Mouse (Mus musculus) myocyte (in vitro differentiated cells): ENCODE data around the gene Nacc1. TPM values are rescaled to one million over a fixed set of nuclear protein-coding genes. Genes with fewer than 3 reads are reported as not detected.

Source experiments
- H3K27me3 ChIP-seq: one replicate; pipeline ENCODE4 v1.6.1; 2011; ENCODE audit not compliant: control insufficient read depth, insufficient read depth, insufficient read length
- H3K36me3 ChIP-seq: one replicate; pipeline ENCODE4 v1.6.1; 2011; ENCODE audit not compliant: control insufficient read depth, insufficient read depth
- H3K4me2 ChIP-seq: one replicate; pipeline ENCODE4 v1.6.1; 2011; ENCODE audit warnings: low read depth, control low read depth
- H3K4me3 ChIP-seq: one replicate; pipeline ENCODE4 v1.5.1; 2011; ENCODE audit warnings: mild to moderate bottlenecking, control low read depth, moderate library complexity
- H3K79me2 ChIP-seq: one replicate; pipeline ENCODE4 v1.6.1; 2011; ENCODE audit not compliant: control insufficient read depth, insufficient read depth
- H3ac ChIP-seq: one replicate; pipeline ENCODE4 v1.6.1; 2011; ENCODE audit not compliant: control insufficient read depth, insufficient read length
- CEBPB ChIP-seq: IDR thresholded peaks from 2 replicates; pipeline ENCODE4 v1.6.1; 2011; ENCODE audit warnings: mild to moderate bottlenecking, moderate library complexity; ENCODE audit not compliant: poor library complexity, insufficient read depth, severe bottlenecking
- E2F4 ChIP-seq: IDR thresholded peaks from one replicate; pipeline ENCODE4 v1.6.1; 2011; ENCODE audit warnings: mild to moderate bottlenecking, control low read depth, moderate library complexity; ENCODE audit not compliant: insufficient read depth
- MAX ChIP-seq: IDR thresholded peaks from one replicate; pipeline ENCODE4 v1.6.1; 2011; ENCODE audit warnings: low read depth, mild to moderate bottlenecking, control low read depth
- MYOD1 ChIP-seq, 3 experiments: IDR thresholded peaks; one replicate each; pipeline ENCODE4 v1.6.1; 2011; ENCODE audit warnings: control low read depth in 2 of 3, low read depth in 2 of 3, mild to moderate bottlenecking in 2 of 3, moderate library complexity in 1 of 3; ENCODE audit not compliant: insufficient read length in 2 of 3, control insufficient read depth in 1 of 3
- MYOG ChIP-seq, 3 experiments: IDR thresholded peaks; one replicate each; pipeline ENCODE4 v1.6.1; 2011; ENCODE audit warnings: control low read depth in 2 of 3, low read depth in 2 of 3, mild to moderate bottlenecking in 2 of 3; ENCODE audit not compliant: insufficient read length in 2 of 3, control insufficient read depth in 1 of 3, insufficient read depth in 1 of 3
- POLR2A ChIP-seq: IDR thresholded peaks from one replicate; pipeline ENCODE4 v1.6.1; 2011; ENCODE audit warnings: low read depth, mild to moderate bottlenecking, control low read depth, moderate library complexity; ENCODE audit not compliant: insufficient read length
- POLR2AphosphoS2 ChIP-seq: IDR thresholded peaks from one replicate; pipeline ENCODE4 v1.6.1; 2011; ENCODE audit warnings: low read depth, control low read depth; ENCODE audit not compliant: insufficient read length
- REST ChIP-seq: IDR thresholded peaks from one replicate; pipeline ENCODE4 v1.6.1; 2011; ENCODE audit warnings: mild to moderate bottlenecking, control low read depth, moderate library complexity; ENCODE audit not compliant: insufficient read depth, insufficient read length
- SRF ChIP-seq: IDR thresholded peaks from one replicate; pipeline ENCODE4 v1.6.1; 2011; ENCODE audit warnings: low read depth; ENCODE audit not compliant: control insufficient read depth, insufficient read length
- TCF12 ChIP-seq: IDR thresholded peaks from one replicate; pipeline ENCODE4 v1.6.1; 2011; ENCODE audit warnings: mild to moderate bottlenecking, control low read depth; ENCODE audit not compliant: poor library complexity, insufficient read depth, severe bottlenecking
- TCF3 ChIP-seq: IDR thresholded peaks from one replicate; pipeline ENCODE4 v1.6.1; 2011; ENCODE audit warnings: low read depth, control low read depth; ENCODE audit not compliant: insufficient read length
- USF1 ChIP-seq: IDR thresholded peaks from one replicate; pipeline ENCODE4 v1.6.1; 2011; ENCODE audit warnings: low read depth, mild to moderate bottlenecking, control low read depth, moderate library complexity
- polyA plus RNA-seq: library from polyadenylated mRNA; unstranded; fragments of >200 nt; fragmentation: generic; extraction: Trizol; gene quantifications from one replicate; pipeline ENCODE4 v1.2.1, GENCODE M21; 2012; ENCODE audit warnings: missing spikeins

Gene Nacc1
- polyA plus RNA-seq, 1 experiment, result 56.1 TPM

DNA sequence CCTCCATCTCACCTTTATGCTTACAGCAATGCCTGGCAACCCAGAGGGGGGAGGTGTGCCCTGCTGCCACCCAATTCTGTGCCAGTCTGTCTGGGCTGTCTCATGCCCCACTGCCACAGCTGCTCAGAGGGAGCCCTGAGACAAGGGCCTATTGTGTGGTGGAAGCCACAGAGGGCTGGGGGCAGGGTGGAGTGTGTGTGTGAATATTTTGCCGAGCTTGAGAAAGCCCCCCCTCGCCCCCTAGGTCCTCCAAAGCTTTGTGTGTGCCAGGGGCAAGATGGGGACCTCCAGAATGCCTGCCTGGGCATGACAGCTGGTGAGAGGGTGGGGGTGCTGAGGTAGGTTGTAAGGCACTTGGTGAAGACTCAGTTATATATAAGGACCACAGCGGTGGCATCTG, 40.8 kb upstream of the Nacc1 start:
- H3K4me3 ChIP-seq, result no peak overlapping the region
- peak; percentile 35 to 94 (median 86) for TF ChIP-seq MYOG (IDR thresholded peaks at IDR 0.05; ENCODE audit: control insufficient read depth in 1 of 3, insufficient read depth in 1 of 3, insufficient read length in 2 of 3, low read depth in 2 of 3)
- TF ChIP-seq CEBPB, result no peak
- peak in 2 of 3 experiments; percentile 80 to 86 for TF ChIP-seq MYOD1 (IDR thresholded peaks at IDR 0.05; ENCODE audit: control insufficient read depth in 1 of 3, insufficient read length in 2 of 3, low read depth in 2 of 3)
- TF ChIP-seq SRF, result no peak
- no peak for TF ChIP-seq POLR2A
- peak; percentile 40 for TF ChIP-seq TCF12
- TF ChIP-seq MAX, result no peak
- TF ChIP-seq USF1, result no peak
- no peak for TF ChIP-seq TCF3
- TF ChIP-seq POLR2AphosphoS2, result no peak
- TF ChIP-seq REST, result no peak
- no peaks in the 10 kb centered on the region for H3K27me3 ChIP-seq
- H3K36me3 ChIP-seq, result peaks cover 13% of the 10 kb centered on the region
- peak overlapping the region; percentile 52 for H3K4me2 ChIP-seq
- peaks cover 24% of the 10 kb centered on the region for H3K79me2 ChIP-seq
- no peak overlapping the region for H3ac ChIP-seq

DNA sequence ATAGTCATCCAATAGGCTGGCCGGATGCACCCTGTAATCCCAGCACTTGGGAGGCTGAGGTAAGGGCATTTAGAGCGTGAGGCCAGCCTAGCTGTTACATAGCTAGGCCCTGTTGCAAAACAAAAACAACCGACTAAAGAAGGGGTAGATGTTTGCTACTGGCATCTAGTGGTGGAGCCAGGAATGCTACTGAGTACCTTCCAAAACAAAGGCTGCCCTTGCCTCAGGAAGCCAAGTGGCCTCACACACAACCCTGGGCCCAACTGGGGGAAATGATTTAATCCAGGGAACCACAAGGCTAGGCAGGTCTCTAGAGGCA, 38.2 kb upstream of the Nacc1 start:
- Histone ChIP-seq H3K4me3 (no peak overlapping the region), H3K36me3 (peaks cover 24% of the 10 kb centered on the region), H3K4me2 (no peak overlapping the region), H3K79me2 (peaks cover 12% of the 10 kb centered on the region), H3K27me3 (no peaks in the 10 kb centered on the region), H3ac (no peak overlapping the region)
- TF ChIP-seq TCF12, result no peak
- no peak for TF ChIP-seq MYOD1 (IDR thresholded peaks at IDR 0.05; ENCODE audit: control insufficient read depth in 1 of 3, insufficient read length in 2 of 3, low read depth in 2 of 3)
- TF ChIP-seq POLR2AphosphoS2, result no peak
- no peak for TF ChIP-seq MYOG (IDR thresholded peaks at IDR 0.05; ENCODE audit: control insufficient read depth in 1 of 3, insufficient read depth in 1 of 3, insufficient read length in 2 of 3, low read depth in 2 of 3)
- 0 out of 2 replicates have a peak, but pooled peaks have one; percentile 16 for TF ChIP-seq CEBPB
- no peak for TF ChIP-seq MAX

DNA sequence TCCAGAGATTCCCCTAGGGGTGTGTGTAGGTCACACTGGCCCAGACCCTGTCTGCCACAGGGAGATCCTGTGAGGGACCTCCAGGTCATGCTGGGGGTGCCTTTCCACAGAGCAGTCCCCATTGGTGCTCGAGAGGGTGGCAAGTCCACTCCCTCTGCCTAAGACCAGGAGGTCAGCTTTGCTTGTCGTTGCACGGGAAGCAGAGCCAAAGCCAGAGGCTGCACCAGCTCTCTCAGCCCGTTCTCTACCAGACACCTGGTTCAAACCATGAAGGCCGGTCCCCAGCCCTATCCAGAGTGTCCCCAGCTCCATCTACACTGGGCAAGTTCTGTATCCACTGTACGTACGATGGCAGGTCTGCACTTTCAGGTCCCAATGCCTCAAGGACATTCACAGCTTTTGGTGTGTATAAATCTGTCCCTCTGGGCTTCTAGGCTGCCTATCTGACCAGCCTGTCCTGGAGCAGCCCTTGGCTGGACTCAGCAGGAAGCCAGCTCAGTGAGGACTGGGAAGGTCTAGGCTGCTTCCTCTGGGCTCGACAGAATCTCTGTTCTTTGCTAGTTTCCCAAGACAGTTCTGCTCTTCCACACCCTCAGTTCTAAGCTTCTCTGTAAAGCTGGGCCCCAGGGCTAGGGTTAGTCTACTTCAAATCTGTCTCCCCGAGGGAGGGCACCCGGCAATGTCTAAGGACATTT, 37.7 kb upstream of the Nacc1 start:
- no peak for TF ChIP-seq USF1
- no peak overlapping the region for H3K4me3 ChIP-seq
- H3K4me2 ChIP-seq, result peak overlapping the region; percentile 15
- H3K27me3 ChIP-seq, result no peaks in the 10 kb centered on the region
- peaks cover 28% of the 10 kb centered on the region for H3K36me3 ChIP-seq
- peaks cover 12% of the 10 kb centered on the region for H3K79me2 ChIP-seq
- H3ac ChIP-seq, result no peak overlapping the region

DNA sequence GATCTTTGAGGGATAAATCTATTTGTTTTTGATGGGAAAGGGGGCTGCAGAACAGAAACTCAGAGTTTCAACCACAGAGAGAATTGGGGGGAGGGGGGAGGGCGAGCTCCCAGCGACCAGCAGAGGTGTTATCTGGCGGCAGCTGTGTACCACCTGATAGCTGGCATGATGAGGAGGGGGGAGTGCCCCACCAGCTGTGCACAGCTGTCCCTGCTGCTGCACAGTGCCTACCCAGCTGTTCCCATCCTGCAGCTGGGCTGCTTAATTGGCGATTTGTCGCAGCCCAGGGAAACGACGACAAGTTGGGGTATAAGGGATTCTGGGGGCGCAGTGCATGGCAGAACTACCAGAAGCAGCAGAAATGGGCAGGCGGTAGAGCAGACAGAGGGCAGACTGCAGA, 37.0 kb upstream of the Nacc1 start:
- peaks cover 34% of the 10 kb centered on the region for H3K36me3 ChIP-seq

DNA sequence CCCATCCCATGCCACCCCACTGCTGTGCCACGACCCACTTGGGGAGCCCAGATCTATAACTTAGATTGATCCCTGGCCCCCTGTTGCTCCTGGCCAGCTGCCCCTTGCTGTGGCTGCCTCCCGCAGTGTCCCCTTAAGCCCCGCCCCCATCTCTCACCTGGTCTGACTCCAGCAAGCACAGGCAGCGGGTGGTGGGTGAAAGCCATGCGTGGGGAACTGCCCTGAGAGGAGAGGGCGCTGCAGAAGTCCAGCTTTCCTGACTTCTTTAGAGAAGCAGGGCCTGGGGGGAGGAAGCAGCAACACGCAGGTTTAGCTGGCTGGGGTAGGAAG, 35.9 kb upstream of the Nacc1 start:
- H3K4me3 ChIP-seq, result peak overlapping the region; percentile 11

More for the DNA sequence above, 37.0 kb upstream of the Nacc1 start:
- TF ChIP-seq MYOD1 (IDR thresholded peaks at IDR 0.05; ENCODE audit: control insufficient read depth in 1 of 3, insufficient read length in 2 of 3, low read depth in 2 of 3) (peak in 2 of 3 experiments; percentile 85 to 96), USF1 (no peak), MYOG (IDR thresholded peaks at IDR 0.05; ENCODE audit: control insufficient read depth in 1 of 3, insufficient read depth in 1 of 3, insufficient read length in 2 of 3, low read depth in 2 of 3) (peak in 2 of 3 experiments; percentile 63 to 77), TCF12 (peak; percentile 18), MAX (no peak), SRF (no peak), TCF3 (peak; percentile 84), E2F4 (no peak), POLR2A (no peak), POLR2AphosphoS2 (peak; percentile 33)
- no peaks in the 10 kb centered on the region for H3K27me3 ChIP-seq
- H3K79me2 ChIP-seq, result peaks cover 12% of the 10 kb centered on the region
- H3K4me2 ChIP-seq, result peak overlapping the region; percentile 96
- no peak overlapping the region for H3K4me3 ChIP-seq
- no peak overlapping the region for H3ac ChIP-seq

More for the DNA sequence above, 35.9 kb upstream of the Nacc1 start:
- Histone ChIP-seq H3K79me2 (peaks cover 12% of the 10 kb centered on the region), H3K36me3 (peaks cover 37% of the 10 kb centered on the region), H3ac (no peak overlapping the region), H3K4me2 (peak overlapping the region; percentile 96), H3K27me3 (no peaks in the 10 kb centered on the region)
- TF ChIP-seq CEBPB, result no peak
- no peak for TF ChIP-seq POLR2A
- TF ChIP-seq POLR2AphosphoS2, result no peak
- no peak for TF ChIP-seq MAX
- TF ChIP-seq MYOG (IDR thresholded peaks at IDR 0.05; ENCODE audit: control insufficient read depth in 1 of 3, insufficient read depth in 1 of 3, insufficient read length in 2 of 3, low read depth in 2 of 3), result no peak
- TF ChIP-seq E2F4, result no peak
- no peak for TF ChIP-seq USF1
- TF ChIP-seq SRF, result no peak
- no peak for TF ChIP-seq MYOD1 (IDR thresholded peaks at IDR 0.05; ENCODE audit: control insufficient read depth in 1 of 3, insufficient read length in 2 of 3, low read depth in 2 of 3)
- TF ChIP-seq TCF12, result no peak
- no peak for TF ChIP-seq TCF3
- no peak for TF ChIP-seq REST
